Mouse (Mus musculus) frontal cortex, postnatal 36 days (tissue): ENCODE measurements around the gene Sstr1.

Source experiments
- DNase-seq, 2 experiments: peaks; one replicate each; pipeline ENCODE4 v3.0.0; 2022; ENCODE audit warnings: low spot score in 2 of 2

Gene Sstr1

DNA sequence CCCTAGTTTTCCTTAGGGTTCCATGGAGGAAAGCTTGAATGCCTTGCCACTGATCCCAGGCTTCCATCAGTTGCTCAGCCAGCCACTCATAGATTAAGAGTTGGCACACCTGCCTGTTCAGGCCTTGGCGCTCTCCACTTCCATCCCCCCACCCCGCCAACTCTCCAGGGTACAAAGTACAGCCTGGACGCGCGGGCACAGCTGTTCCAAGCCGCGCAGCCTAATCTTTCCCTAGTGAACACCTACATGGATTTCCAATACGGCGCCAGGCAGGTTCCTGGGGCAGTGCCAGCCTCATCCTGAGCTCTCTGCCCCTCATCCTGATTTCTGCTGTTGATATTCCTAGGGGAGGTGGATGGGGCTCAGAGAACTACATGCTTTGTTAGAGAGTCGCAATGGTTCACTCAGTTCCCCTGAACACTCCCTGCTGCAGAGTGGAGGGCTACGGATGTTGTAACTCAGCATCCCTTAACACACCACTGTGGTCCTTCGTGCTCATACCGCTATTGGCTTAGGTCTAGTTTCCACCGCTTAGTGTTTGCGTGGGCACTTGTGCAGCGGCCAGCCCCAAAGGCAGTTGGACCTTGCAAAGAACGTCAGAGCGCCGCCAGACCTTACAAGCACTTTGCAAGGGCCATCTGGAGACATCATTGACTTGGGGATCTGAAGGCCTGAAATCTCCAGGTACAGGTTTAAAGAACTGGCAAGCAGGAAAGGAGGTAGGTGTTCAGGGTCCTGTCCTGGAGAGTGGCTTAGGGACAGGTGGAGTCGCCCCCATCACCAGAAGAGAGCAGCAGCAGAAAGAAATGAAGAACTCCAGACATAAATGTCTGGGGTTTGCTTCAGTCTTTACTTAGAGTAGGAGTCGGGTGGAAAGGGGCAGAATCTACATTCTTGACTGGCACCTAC, at the start of gene Sstr1:
Sstr1 (plus strand) TSS at position 610 of the 909 bp plus-strand sequence.
- peak; percentile 30 to 47 for DNase-seq

DNA sequence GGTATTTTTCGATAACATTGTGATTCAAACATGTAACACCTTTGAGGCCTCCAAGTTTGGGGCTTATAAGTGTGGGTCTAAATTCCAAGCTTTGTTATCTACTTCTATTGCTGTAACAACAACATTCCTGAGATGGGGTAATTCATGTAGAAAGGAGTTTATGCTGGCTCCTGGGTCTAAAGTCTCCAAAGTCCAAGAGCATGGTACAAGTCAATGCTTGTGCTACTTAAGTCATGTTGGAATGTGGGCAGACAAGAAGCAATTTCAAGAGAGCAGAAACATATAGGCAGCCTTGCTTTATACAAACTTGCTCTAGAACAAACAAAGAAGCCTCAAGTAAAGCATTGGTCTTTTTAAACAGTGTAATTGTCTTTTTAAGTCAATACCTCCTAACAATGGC, 12.8 kb upstream of the Sstr1 start:
- no peak for DNase-seq

DNA sequence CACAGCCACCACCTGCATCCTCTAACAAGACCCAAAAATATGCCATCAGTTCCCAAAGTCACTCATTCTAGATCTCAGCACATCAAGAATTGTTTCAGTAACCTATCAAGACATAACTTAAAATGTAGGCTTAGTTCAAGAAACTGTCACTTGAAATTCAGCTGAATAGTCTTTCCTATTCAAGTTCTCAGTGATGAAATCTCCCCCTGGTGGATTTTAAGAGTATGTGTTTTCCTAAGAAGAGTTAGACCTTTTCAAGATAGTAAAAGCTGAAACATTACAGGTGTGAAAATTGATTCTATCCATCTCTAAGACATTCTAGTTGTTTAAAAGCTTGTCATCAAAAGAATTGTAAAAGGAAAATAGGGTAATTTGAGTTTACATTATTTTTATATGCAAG, 10.4 kb upstream of the Sstr1 start:
- no peak for DNase-seq

DNA sequence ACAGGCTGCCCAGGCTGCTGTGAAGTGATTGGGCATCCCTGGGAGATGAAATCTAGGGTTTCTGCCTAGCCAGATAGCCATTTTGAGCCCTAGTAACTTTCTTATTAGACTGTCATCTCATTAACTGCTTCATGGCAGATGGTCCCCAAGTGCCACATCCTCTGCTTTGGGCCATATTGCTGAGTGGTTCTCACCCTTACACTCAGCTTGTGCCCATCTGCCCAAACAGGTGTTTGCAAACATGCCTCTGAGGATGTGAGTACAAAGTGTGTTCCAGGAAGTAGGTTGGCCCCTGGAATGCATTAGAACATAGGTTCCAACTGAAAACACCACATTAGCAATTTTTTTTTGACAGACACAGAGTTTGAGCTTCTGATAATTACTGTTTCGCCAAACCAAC, 3.6 kb upstream of the Sstr1 start:
- no peak for DNase-seq

DNA sequence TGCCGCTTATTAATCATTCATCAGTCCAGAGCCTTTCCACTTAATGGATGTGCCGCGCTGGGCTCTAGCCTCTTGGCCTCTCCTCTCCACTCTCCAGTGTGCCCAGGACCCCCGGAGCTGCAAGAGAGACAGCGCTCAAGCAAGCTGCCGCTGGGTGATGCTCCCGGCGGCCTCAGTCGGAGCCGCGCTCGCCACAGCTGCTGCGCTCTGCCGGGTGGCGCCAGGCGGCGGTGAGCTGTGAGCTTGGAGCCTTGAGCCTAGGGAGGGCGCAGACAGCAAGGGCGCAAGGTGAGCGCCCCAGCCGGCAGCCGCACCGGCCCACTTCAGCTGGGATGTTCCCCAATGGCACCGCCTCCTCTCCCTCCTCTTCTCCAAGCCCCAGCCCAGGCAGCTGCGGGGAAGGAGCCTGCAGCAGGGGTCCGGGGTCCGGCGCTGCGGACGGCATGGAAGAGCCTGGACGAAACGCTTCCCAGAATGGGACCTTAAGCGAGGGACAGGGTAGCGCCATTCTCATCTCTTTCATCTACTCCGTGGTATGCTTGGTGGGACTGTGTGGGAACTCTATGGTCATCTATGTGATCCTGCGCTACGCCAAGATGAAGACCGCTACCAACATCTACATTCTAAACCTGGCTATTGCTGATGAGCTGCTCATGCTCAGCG, 820 bp downstream of the Sstr1 start:
- peak; percentile 60 to 62 for DNase-seq

DNA sequence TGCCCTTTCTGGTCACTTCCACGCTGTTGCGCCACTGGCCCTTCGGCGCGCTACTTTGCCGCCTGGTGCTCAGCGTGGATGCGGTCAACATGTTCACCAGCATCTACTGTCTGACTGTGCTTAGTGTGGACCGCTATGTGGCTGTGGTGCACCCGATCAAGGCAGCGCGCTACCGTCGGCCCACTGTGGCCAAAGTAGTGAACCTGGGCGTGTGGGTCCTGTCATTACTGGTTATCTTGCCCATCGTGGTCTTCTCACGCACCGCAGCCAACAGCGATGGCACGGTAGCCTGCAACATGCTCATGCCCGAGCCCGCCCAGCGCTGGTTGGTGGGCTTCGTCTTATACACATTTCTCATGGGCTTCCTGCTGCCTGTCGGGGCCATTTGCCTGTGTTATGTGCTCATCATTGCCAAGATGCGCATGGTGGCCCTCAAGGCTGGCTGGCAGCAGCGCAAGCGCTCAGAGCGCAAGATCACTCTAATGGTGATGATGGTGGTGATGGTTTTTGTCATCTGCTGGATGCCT, 1.4 kb downstream of the Sstr1 start:
- peak; percentile 40 to 57 for DNase-seq

DNA sequence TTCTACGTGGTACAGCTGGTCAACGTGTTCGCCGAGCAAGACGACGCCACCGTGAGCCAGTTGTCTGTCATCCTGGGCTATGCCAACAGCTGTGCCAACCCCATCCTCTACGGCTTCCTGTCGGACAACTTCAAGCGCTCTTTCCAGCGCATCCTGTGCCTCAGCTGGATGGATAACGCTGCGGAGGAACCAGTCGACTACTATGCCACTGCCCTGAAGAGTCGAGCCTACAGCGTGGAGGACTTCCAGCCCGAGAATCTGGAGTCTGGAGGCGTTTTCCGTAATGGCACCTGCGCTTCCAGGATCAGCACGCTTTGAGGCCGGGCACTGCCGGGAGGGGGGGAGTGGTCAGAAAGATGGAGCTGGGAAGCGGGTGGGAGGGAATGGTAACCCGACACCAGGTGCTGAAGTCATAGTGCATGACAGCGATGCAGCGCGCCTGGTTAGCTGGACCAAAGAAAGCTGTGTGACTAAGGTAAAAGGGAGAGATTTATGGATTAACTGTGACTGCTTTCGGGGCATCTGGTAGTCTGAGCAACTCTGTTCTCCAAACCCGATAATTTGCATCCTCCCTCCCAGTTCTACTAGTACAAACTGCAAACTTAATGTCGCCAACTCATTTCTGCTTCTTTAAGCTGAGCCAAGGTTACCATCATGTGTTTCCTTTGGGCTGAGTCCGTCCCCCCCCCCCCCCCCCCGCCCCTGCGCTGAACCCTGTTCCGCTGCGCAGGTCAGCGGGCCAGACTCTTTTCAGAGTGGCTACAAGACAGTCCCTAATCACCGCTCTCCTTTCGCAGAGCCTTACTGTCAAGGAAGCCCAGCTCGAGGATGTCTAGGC, 2.1 kb downstream of the Sstr1 start:
- no peak for DNase-seq

DNA sequence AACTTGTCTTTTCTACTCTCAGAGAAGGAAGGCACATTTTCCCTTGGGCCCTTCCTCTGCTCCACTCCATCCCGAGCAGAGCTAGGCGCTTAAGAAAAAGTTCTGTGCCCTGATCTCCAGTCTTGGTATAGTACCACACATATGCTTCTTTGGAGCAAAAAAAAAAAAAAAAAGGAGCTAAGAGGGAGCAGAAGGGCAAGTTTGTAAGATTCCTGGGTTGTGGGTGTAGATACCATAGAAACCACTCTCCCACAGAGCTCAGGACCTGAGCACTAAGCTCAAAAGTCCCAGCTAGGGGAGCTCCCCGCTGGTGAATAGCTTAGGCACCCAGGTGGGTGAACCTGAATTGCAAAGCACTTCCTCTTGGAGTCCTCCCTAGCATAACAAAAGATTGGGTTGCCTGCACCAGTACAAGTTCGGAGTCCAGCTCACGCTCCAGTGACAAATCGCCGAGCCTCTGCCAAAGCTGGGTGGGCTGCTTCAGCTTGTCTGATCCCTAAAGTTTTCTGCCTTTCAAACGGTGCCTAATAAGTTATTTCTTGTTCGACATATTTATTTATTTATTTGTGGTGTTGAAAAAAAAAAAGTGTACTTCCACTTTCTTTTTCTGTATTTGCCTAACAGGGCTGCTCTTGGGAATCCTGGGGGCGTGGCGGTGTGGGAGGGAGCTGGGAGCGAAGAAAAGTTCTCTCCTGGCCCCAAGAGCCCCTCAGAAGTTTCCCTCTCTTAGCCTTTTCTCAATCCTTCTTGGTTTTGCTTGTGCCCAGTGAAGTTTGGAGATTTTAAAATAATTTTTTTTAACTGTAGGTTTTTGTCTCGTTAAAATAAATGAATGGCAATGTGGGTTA, 2.9 kb downstream of the Sstr1 start:
- no peak for DNase-seq

DNA sequence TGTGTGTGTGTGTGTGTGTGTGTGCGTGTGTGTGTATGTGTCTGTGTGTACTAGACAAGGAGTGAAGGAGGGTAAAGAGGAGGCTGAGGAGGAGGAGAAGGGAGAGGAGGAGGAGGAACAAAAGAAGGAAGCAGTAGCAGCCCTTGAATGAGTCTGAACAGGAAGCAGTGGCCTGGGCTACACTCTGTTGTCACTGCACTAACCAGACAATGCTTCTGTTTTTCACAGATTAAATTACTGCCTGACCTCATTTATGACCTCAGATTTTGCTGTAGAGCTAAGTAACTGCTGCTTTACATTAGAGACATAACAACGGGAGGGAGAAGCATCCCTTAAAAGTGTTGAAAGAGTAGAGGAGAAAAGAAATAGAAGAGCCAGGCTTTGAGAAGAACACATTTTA, 4.6 kb downstream of the Sstr1 start:
- DNase-seq, result no peak

DNA sequence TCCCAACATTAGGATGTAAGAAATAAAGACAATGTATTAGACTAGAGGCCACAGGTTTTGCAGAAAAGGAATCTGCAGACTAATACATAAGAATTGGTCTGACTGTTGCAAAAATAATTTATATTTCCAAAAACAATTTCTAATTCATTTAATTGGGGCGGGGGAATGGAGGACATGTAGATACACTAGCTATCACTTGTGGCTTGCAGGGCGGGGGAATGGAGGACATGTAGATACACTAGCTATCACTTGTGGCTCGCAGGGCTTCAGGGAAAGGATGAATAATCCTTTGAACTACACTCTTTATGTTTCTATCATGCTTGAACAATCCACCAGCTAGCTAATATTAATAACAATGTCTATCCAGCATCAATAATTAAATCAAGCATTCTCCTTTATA, 7.5 kb downstream of the Sstr1 start:
- no peak for DNase-seq

DNA sequence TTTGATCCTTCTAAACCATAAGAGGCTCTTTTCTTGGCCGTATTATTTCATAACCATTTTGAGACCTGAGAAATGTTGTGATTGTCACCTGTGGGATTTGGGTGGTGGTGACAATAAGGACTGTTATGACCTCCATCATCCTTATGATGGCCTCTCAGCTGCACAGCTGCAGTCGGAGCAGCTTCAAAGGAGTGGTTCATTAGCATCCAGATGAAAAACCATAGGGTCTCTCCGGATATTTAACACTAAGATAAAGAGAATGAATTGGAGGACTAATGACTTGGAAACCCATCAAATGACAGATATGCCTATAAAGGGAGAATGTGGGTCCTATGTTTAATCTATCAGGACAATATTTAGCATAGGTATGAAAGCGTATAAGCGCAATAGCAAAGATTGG, 14.1 kb downstream of the Sstr1 start:
- no peak for DNase-seq

DNA sequence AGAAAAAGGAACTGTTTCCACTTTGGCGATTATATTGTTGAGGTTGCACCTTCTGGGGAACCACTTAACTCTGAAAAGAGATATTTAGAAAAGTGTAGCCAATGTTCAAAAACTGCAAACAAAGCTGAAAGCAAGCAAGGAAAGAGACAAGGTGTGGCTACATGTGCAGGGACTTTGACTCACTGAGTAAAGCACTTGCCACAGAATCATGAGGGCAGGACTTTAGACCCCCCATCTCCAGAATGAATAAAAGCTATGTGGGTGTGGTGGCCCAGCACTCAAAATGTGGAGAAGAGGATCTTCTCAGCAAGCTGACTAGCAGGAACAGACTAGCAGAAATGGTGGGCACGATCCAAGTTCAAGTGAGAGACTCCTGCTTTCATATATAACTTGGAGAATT, 20.9 kb downstream of the Sstr1 start:
- DNase-seq, result no peak

DNA sequence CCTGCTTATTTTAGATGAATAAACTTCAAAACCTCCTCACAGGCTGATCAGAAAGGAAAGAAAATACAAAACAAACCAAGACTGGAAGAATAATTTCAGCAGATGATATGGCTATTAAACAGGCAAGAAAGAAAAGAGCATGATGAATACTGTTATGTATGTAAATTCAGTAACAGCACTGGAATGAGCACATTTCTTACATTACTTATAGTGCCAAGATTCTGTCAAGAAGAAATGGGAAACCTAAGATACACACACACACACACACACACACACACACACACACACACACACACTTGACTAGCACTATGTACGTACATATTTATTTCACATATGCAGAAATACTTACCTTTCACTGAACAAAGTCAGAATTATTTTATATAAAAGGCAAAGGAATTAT, 40.3 kb downstream of the Sstr1 start:
- DNase-seq, result no peak
